ENCODE assay signal across 7 mouse cellular contexts in genomic region chr4:139821071-139821470, GRCm38 (mm10). TPM values are rescaled to one million over a fixed set of nuclear protein-coding genes. Genes with fewer than 3 reads are reported as not detected.
DNase-seq lines count a peak whose midpoint lies in the region; ATAC-seq lines count a peak whose summit lies in the region.

No protein-coding gene starts in this region.

- no peak overlapping the region for H3K9ac ChIP-seq in lung, embryonic 15.5 days
- H3K9ac ChIP-seq in forebrain, embryonic 14.5 days (ENCODE audit: low read length) = no peak overlapping the region
- no peak overlapping the region for H3K9ac ChIP-seq in limb, embryonic 12.5 days (replicated peaks)
- no peak overlapping the region for H3K9ac ChIP-seq in stomach, embryonic 14.5 days (replicated peaks; ENCODE audit: low read depth, low read length)

- H3K27me3 ChIP-seq in lung, embryonic 15.5 days = peaks cover 100% of the 10 kb centered on the region
- peaks cover 94% of the 10 kb centered on the region for H3K27me3 ChIP-seq in forebrain, embryonic 14.5 days (replicated peaks; ENCODE audit: control insufficient read depth, insufficient read depth, low read length)
- peaks cover 100% of the 10 kb centered on the region for H3K27me3 ChIP-seq in limb, embryonic 12.5 days
- H3K27me3 ChIP-seq in stomach, embryonic 14.5 days (ENCODE audit: control insufficient read depth, insufficient read depth, low read length) = peaks cover 64% of the 10 kb centered on the region

- 1% methylated on average over 22 of the region's 22 CpGs for WGBS in lung, embryonic 15.5 days
- 1% methylated on average over 22 of the region's 22 CpGs for WGBS in forebrain, embryonic 14.5 days
- WGBS in limb, embryonic 12.5 days = 1% methylated on average over 22 of the region's 22 CpGs
- WGBS in stomach, embryonic 14.5 days = 2% methylated on average over 22 of the region's 22 CpGs

- peak overlapping the region; percentile 53 for H3K4me2 ChIP-seq in lung, embryonic 15.5 days
- H3K4me2 ChIP-seq in forebrain, embryonic 14.5 days (ENCODE audit: low read length) = peak overlapping the region; percentile 49
- H3K4me2 ChIP-seq in limb, embryonic 12.5 days = peak overlapping the region; percentile 48
- peak overlapping the region; percentile 35; the same call in 1 of the 2 replicates for H3K4me2 ChIP-seq in stomach, embryonic 14.5 days (replicated peaks; ENCODE audit: low read depth, low read length)

- ATAC-seq in lung, embryonic 15.5 days (ENCODE audit: borderline replicate concordance, extremely low read depth, low FRiP score, low TSS enrichment) = no peak
- no peak for ATAC-seq in forebrain, embryonic 14.5 days
- no peak for ATAC-seq in limb, embryonic 12.5 days (ENCODE audit: insufficient number of reproducible peaks, insufficient read depth, low FRiP score, low TSS enrichment, low read depth)
- no peak for ATAC-seq in stomach, embryonic 14.5 days (ENCODE audit: insufficient number of reproducible peaks, insufficient read depth, low FRiP score, low read depth)
- no peak for ATAC-seq in frontal cortex, adult (ENCODE audit: low TSS enrichment)

- H3K9me3 ChIP-seq in lung, embryonic 15.5 days = no peaks in the 10 kb centered on the region
- no peaks in the 10 kb centered on the region for H3K9me3 ChIP-seq in forebrain, embryonic 14.5 days (replicated peaks; ENCODE audit: control insufficient read depth, low read length)
- no peaks in the 10 kb centered on the region for H3K9me3 ChIP-seq in limb, embryonic 12.5 days
- H3K9me3 ChIP-seq in stomach, embryonic 14.5 days (ENCODE audit: control insufficient read depth, low read depth, low read length) = no peaks in the 10 kb centered on the region

- H3K36me3 ChIP-seq in lung, embryonic 15.5 days = no peaks in the 10 kb centered on the region
- no peaks in the 10 kb centered on the region for H3K36me3 ChIP-seq in forebrain, embryonic 14.5 days (ENCODE audit: control insufficient read depth, insufficient read depth, low read length)
- no peaks in the 10 kb centered on the region for H3K36me3 ChIP-seq in limb, embryonic 12.5 days
- H3K36me3 ChIP-seq in stomach, embryonic 14.5 days (ENCODE audit: control insufficient read depth, insufficient read depth, low read length) = no peaks in the 10 kb centered on the region

- H3K27ac ChIP-seq in lung, embryonic 15.5 days = no peak overlapping the region
- no peak overlapping the region for H3K27ac ChIP-seq in forebrain, embryonic 14.5 days (ENCODE audit: low read depth, low read length)
- no peak overlapping the region for H3K27ac ChIP-seq in limb, embryonic 12.5 days
- no peak overlapping the region for H3K27ac ChIP-seq in stomach, embryonic 14.5 days (ENCODE audit: low read length)

- peak overlapping the region; percentile 30 for H3K4me3 ChIP-seq in lung, embryonic 15.5 days
- H3K4me3 ChIP-seq in forebrain, embryonic 14.5 days (ENCODE audit: low read depth, low read length) = peak overlapping the region; percentile 21
- H3K4me3 ChIP-seq in limb, embryonic 12.5 days (replicated peaks) = peak overlapping the region; percentile 30
- peak overlapping the region; percentile 18; the same call in 1 of the 2 replicates for H3K4me3 ChIP-seq in stomach, embryonic 14.5 days (ENCODE audit: low read depth, low read length)

- peaks cover 20% of the 10 kb centered on the region for H3K4me1 ChIP-seq in lung, embryonic 15.5 days
- peaks cover 15% of the 10 kb centered on the region for H3K4me1 ChIP-seq in forebrain, embryonic 14.5 days (ENCODE audit: control insufficient read depth, insufficient read depth, low read length)
- peaks cover 62% of the 10 kb centered on the region for H3K4me1 ChIP-seq in limb, embryonic 12.5 days (replicated peaks)
- no peaks in the 10 kb centered on the region for H3K4me1 ChIP-seq in stomach, embryonic 14.5 days (ENCODE audit: control insufficient read depth, insufficient read depth, low read length)

- DNase-seq in lung, postnatal 36 days = no peak
- DNase-seq in forebrain, embryonic 14.5 days (ENCODE audit: low spot score) = no peak
- DNase-seq in ovary, postnatal 14 days (ENCODE audit: low spot score) = no peak

RNA-seq across cellular contexts. Expression of gene Pax7, which starts 12.3 kb away (rescaled TPM):
- polyA plus RNA-seq in lung, embryonic 15.5 days (2015; fragmentation: Nextera tagmentation; extraction: Ambion mirVana) = 0.02 TPM in 1 of 2 replicates, not detected in the other
- polyA plus RNA-seq in forebrain, embryonic 14.5 days (2014; fragmentation: Nextera tagmentation; extraction: Ambion mirVana) = 0.05 and 0.06 TPM in 2 replicates
- polyA plus RNA-seq in limb, embryonic 12.5 days (2016; fragmentation: Nextera tagmentation; extraction: Ambion mirVana) = 0.40 and 0.45 TPM in 2 replicates
- 0.10 TPM in 1 of 2 replicates, not detected in the other for polyA plus RNA-seq in stomach, embryonic 14.5 days (2014; fragmentation: Nextera tagmentation; extraction: Ambion mirVana)
